Comparison of ENCODE assay signal across 16 mouse cellular contexts in genomic region chr5:99499404-99500089, GRCm38 (mm10).
DNase-seq lines count a peak whose midpoint lies in the region; ATAC-seq and TF ChIP-seq lines count a peak whose summit lies in the region.
"Had no signal": no experiment of that assay in that cellular context is flagged by ENCODE, and none has a peak within 500 bp of the region (broad histone marks: within the 10 kb centered on the region; RNA-seq: fewer than 3 reads in every experiment).

No protein-coding gene starts in this region.

- no peak overlapping the region for H3K4me3 ChIP-seq in forebrain, postnatal 0 days (ENCODE audit: low read depth, low read length)
- H3K4me3 ChIP-seq in left cerebral cortex, adult 2 months = no peak overlapping the region
- H3K4me3 ChIP-seq: embryonic facial prominence, embryonic 12.5 days; intestine, embryonic 15.5 days; limb, embryonic 12.5 days; liver, embryonic 15.5 days; midbrain, embryonic 10.5 days had no signal

- peak; percentile 13 for DNase-seq in kidney, postnatal 10 days
- DNase-seq in kidney, postnatal 4 days = no peak
- DNase-seq in 3T3-L1 (ENCODE audit: low read depth, low spot score) = peak; percentile 65
- DNase-seq in NIH3T3 (ENCODE audit: low read depth) = peak; percentile 45
- DNase-seq in forebrain, postnatal 0 days = no peak
- no peak for DNase-seq in spleen, postnatal 4 days (ENCODE audit: low spot score in 2 of 2)
- no peak for DNase-seq in left cerebral cortex, adult 2 months (ENCODE audit: extremely low spot score in 1 of 2, low spot score in 2 of 2)
- DNase-seq: cerebellum, adult 11 months; cerebellum, postnatal 36 days had no signal

- no peaks in the 10 kb centered on the region for H3K36me3 ChIP-seq in forebrain, postnatal 0 days (ENCODE audit: insufficient read depth)
- H3K36me3 ChIP-seq: embryonic facial prominence, embryonic 12.5 days; intestine, embryonic 15.5 days; limb, embryonic 12.5 days; liver, embryonic 15.5 days; midbrain, embryonic 10.5 days had no signal

- H3K27ac ChIP-seq in forebrain, postnatal 0 days (ENCODE audit: low read depth, low read length) = no peak overlapping the region
- no peak overlapping the region for H3K27ac ChIP-seq in left cerebral cortex, adult 2 months
- H3K27ac ChIP-seq: embryonic facial prominence, embryonic 12.5 days; intestine, embryonic 15.5 days; limb, embryonic 12.5 days; liver, embryonic 15.5 days; midbrain, embryonic 10.5 days had no signal

- peak; percentile 35 for ATAC-seq in inflammation-experienced regulatory T-cells, adult 6 months
- ATAC-seq in forebrain, postnatal 0 days = no peak
- ATAC-seq: intestine, embryonic 15.5 days had no signal

- intact Hi-C loops in left cerebral cortex, adult 2 months (cut with DNase I) = loop anchor here (5.0 kb wide), 1 partner anchor 247 kb away; no protein-coding TSS in a partner anchor

- no peaks in the 10 kb centered on the region for H3K27me3 ChIP-seq in forebrain, postnatal 0 days (ENCODE audit: insufficient read depth, low read length)
- H3K27me3 ChIP-seq: CH12.LX; embryonic facial prominence, embryonic 12.5 days; intestine, embryonic 15.5 days; limb, embryonic 12.5 days; liver, embryonic 15.5 days had no signal

- H3K4me1 ChIP-seq in forebrain, postnatal 0 days (ENCODE audit: insufficient read depth) = peaks cover 4% of the 10 kb centered on the region; the same call in 1 of the 2 replicates
- H3K4me1 ChIP-seq: liver, embryonic 15.5 days had no signal

- H3K9ac ChIP-seq in forebrain, postnatal 0 days = no peak overlapping the region
- H3K9ac ChIP-seq: embryonic facial prominence, embryonic 12.5 days; intestine, embryonic 15.5 days; limb, embryonic 12.5 days; liver, embryonic 15.5 days had no signal

- no peak overlapping the region for H3K4me2 ChIP-seq in forebrain, postnatal 0 days (ENCODE audit: low read depth)
- H3K4me2 ChIP-seq: embryonic facial prominence, embryonic 12.5 days; intestine, embryonic 15.5 days; limb, embryonic 12.5 days; liver, embryonic 15.5 days had no signal

- no peaks in the 10 kb centered on the region for H3K9me3 ChIP-seq in forebrain, postnatal 0 days (ENCODE audit: low read length)
- H3K9me3 ChIP-seq: embryonic facial prominence, embryonic 12.5 days; intestine, embryonic 15.5 days; limb, embryonic 12.5 days; liver, embryonic 15.5 days; midbrain, embryonic 10.5 days had no signal

- TF ChIP-seq CTCF in forebrain, postnatal 0 days (IDR thresholded peaks at IDR 0.05; ENCODE audit: low read depth) = no peak
- TF ChIP-seq CTCF in left cerebral cortex, adult 2 months (IDR thresholded peaks at IDR 0.05) = no peak

- 91% methylated on average over 7 of the region's 7 CpGs for WGBS in forebrain, postnatal 0 days

Comparison
In these comparisons a context has a peak if more than half of its experiments do, and no peak if none do; other contexts are left out.
1. DNase-seq: peak in kidney, postnatal 10 days (single experiment), 3T3-L1 (single experiment) and NIH3T3 (single experiment); none in kidney, postnatal 4 days (0 of 2), forebrain, postnatal 0 days (single experiment), spleen, postnatal 4 days (0 of 2) and left cerebral cortex, adult 2 months (0 of 2).